Mouse (Mus musculus): ENCODE measurements at regions not wholly inside any gene's neighbourhood (a gene's known extent, or its start where the extent isn't known, plus 50 kb on each side); places are given as distances from the start of the nearest gene placed in this dataset.
A peak's percentile ranks its signal among the peaks of the same experiment; 100 is the strongest.

GRCm38 (mm10) chr8:112933815-112934214 lies 364.0 kb downstream of the Cntnap4 start:
- no peak for DNase-seq

GRCm38 (mm10) chr8:112935411-112935810 lies 365.6 kb downstream of the Cntnap4 start:
- DNase-seq, result no peak

GRCm38 (mm10) chr8:112935897-112936719 lies 366.3 kb downstream of the Cntnap4 start:
- peak; percentile 19 to 29 for DNase-seq

GRCm38 (mm10) chr8:112972418-112972817 lies 402.6 kb downstream of the Cntnap4 start:
- DNase-seq, result peak; percentile 85 to 86

GRCm38 (mm10) chr8:112975734-112976133 lies 405.9 kb downstream of the Cntnap4 start:
- no peak for DNase-seq

- DNase-seq, result no peak
These were observed 406.5 kb downstream of the Cntnap4 start for GRCm38 (mm10) chr8:112976312-112976711.

- DNase-seq, result no peak
These were observed 423.9 kb downstream of the Cntnap4 start for GRCm38 (mm10) chr8:112993781-112994180.

- peak; percentile 17 to 31 for DNase-seq
These were observed 437.5 kb downstream of the Cntnap4 start for GRCm38 (mm10) chr8:113007356-113007755.

- DNase-seq, result no peak
These were observed 459.0 kb downstream of the Cntnap4 start for GRCm38 (mm10) chr8:113028880-113029279.

- no peak for DNase-seq
These were observed 482.1 kb downstream of the Cntnap4 start for GRCm38 (mm10) chr8:113051770-113052473.

GRCm38 (mm10) chr8:113065246-113066169 lies 495.7 kb downstream of the Cntnap4 start:
- no peak for DNase-seq

- DNase-seq, result no peak
These were observed 496.4 kb downstream of the Cntnap4 start for GRCm38 (mm10) chr8:113066170-113066708.

GRCm38 (mm10) chr8:113083976-113084375 lies 514.1 kb downstream of the Cntnap4 start:
- DNase-seq, result no peak

GRCm38 (mm10) chr8:113087586-113087985 lies 517.7 kb downstream of the Cntnap4 start:
- no peak for DNase-seq

GRCm38 (mm10) chr8:113111665-113112064 lies 523.7 kb upstream of the Mon1b start:
- peak in 1 of 2 experiments; percentile 5 for DNase-seq

- DNase-seq, result peak in 1 of 2 experiments; percentile 14
These were observed 521.2 kb upstream of the Mon1b start for GRCm38 (mm10) chr8:113114165-113114700.

- DNase-seq, result no peak
These were observed 518.1 kb upstream of the Mon1b start for GRCm38 (mm10) chr8:113117241-113117640.

- no peak for DNase-seq
These were observed 509.8 kb upstream of the Mon1b start for GRCm38 (mm10) chr8:113125586-113125985.

- DNase-seq, result no peak
These were observed 498.0 kb upstream of the Mon1b start for GRCm38 (mm10) chr8:113137361-113137760.

- DNase-seq, result no peak
These were observed 495.4 kb upstream of the Mon1b start for GRCm38 (mm10) chr8:113140021-113140420.

GRCm38 (mm10) chr8:113141131-113141530 lies 494.3 kb upstream of the Mon1b start:
- DNase-seq, result no peak

GRCm38 (mm10) chr8:113176591-113176990 lies 458.8 kb upstream of the Mon1b start:
- DNase-seq, result no peak

Data from kidney, postnatal 4 days (tissue).